Mouse (Mus musculus): ENCODE measurements at regions not wholly inside any gene's neighbourhood (a gene's known extent, or its start where the extent isn't known, plus 50 kb on each side); places are given as distances from the start of the nearest gene placed in this dataset.

DNA sequence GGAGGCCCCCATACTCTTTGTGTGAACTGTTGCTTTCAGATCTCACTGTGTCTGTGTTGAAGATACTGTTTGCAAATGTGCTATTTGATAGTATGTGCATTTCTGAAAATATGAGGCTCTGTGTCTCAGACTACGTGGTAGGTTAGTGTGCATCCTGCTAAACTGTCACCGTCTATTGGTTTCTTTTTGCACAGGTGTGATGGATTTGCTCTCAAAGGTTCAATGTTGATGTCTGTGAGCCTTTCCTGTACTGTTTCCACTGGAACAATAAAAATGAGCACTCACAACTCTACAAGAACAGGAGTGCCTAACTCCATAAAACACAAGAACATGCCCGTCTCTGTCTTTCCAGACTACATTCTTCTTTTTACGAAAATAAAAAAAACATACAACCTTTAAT, 518.2 kb upstream of the Ptger4 start:
- TF ChIP-seq GABPA (IDR thresholded peaks at IDR 0.05; ENCODE audit: low read depth, low read length) (no peak), CHD1 (IDR thresholded peaks at IDR 0.05; ENCODE audit: low read depth, low read length) (no peak), SMC3 (IDR thresholded peaks at IDR 0.05; ENCODE audit: low read depth, low read length) (no peak), MYC (IDR thresholded peaks at IDR 0.05; ENCODE audit: low read depth, low read length) (no peak), MEF2A (IDR thresholded peaks at IDR 0.05; ENCODE audit: extremely low read depth, insufficient replicate concordance, low read depth, low read length, poor library complexity, severe bottlenecking) (no peak), JUND (IDR thresholded peaks at IDR 0.05; ENCODE audit: low read depth, low read length) (no peak), NRF1 (IDR thresholded peaks at IDR 0.05; ENCODE audit: insufficient read depth, low read depth, low read length, poor library complexity, severe bottlenecking) (no peak)
- Histone ChIP-seq H3K4me1 (ENCODE audit: control insufficient read depth in 1 of 2, insufficient read depth in 2 of 2, low read length in 2 of 2) (no peaks in the 10 kb centered on the region), H3K36me3 (ENCODE audit: control insufficient read depth in 1 of 2, insufficient read depth in 2 of 2, low read length in 2 of 2) (no peaks in the 10 kb centered on the region), H3K9ac (ENCODE audit: control insufficient read depth, low read depth, low read length, poor library complexity, severe bottlenecking) (no peak overlapping the region), H3K27me3 (ENCODE audit: control insufficient read depth in 1 of 2, insufficient read depth in 2 of 2, low read length in 2 of 2) (no peaks in the 10 kb centered on the region), H3K79me2 (ENCODE audit: control insufficient read depth, insufficient read depth, low read length, poor library complexity) (no peaks in the 10 kb centered on the region), H3K27ac (ENCODE audit: control insufficient read depth, low read depth, low read length) (no peak overlapping the region), H3K4me3 (ENCODE audit: control insufficient read depth in 1 of 2, insufficient read depth in 1 of 2, low read depth in 2 of 2, low read length in 2 of 2) (no peak overlapping the region), H3K9me3 (replicated peaks; ENCODE audit: insufficient read depth, low read length) (no peaks in the 10 kb centered on the region)
- DNase-seq (ENCODE audit: low read depth, low spot score): no peak

DNA sequence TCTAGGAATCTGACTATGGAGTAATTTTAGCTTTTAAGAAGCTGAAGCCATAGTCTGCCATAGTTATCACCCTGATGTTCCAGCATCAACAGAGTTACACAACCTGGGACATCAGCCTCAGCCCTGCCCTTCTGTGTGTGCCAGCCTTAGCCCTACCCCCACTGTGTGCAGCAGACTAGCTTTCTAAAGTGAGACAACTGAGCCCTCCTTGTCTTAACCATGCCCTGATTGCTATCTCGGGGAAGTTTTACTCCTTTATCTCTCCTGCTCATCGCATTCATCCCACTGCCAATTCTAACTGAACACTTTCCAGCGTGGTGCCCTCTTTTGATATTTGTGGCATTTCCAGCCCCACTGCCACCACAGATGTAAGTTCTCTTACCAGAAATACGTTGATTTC, 522.5 kb upstream of the Dab2 start:
- no peak for DNase-seq (ENCODE audit: low read depth, low spot score)

DNA sequence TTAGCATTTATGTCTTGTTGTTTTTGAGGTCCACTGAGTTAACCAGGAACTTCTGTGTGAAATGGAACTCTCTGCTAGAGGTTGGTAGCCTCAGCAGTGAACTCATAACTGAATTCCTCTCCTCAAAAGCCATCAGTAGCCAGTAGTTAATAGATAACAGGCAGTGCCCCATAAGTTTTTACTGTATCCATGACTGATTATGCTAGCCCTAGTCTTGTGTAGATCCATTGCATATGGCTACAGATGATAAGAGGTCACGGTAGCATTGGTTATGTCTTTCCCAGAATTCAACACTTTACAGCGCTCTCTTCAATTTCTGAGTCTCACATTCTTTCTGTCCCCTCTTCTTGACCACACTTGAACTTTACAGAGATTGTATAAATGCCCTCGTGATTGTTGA, 499.7 kb upstream of the Dab2 start:
- no peak for DNase-seq (ENCODE audit: low read depth, low spot score)
- Histone ChIP-seq H3K36me3 (ENCODE audit: control insufficient read depth in 1 of 2, insufficient read depth in 2 of 2, low read length in 2 of 2) (no peaks in the 10 kb centered on the region), H3K79me2 (ENCODE audit: control insufficient read depth, insufficient read depth, low read length, poor library complexity) (no peaks in the 10 kb centered on the region), H3K27ac (ENCODE audit: control insufficient read depth, low read depth, low read length) (no peak overlapping the region), H3K27me3 (ENCODE audit: control insufficient read depth in 1 of 2, insufficient read depth in 2 of 2, low read length in 2 of 2) (no peaks in the 10 kb centered on the region), H3K4me1 (ENCODE audit: control insufficient read depth in 1 of 2, insufficient read depth in 2 of 2, low read length in 2 of 2) (no peaks in the 10 kb centered on the region), H3K9me3 (replicated peaks; ENCODE audit: insufficient read depth, low read length) (no peaks in the 10 kb centered on the region), H3K4me3 (ENCODE audit: control insufficient read depth in 1 of 2, insufficient read depth in 1 of 2, low read depth in 2 of 2, low read length in 2 of 2) (no peak overlapping the region), H3K9ac (ENCODE audit: control insufficient read depth, low read depth, low read length, poor library complexity, severe bottlenecking) (no peak overlapping the region)
- TF ChIP-seq ELF1 (IDR thresholded peaks at IDR 0.05; ENCODE audit: low read depth, low read length) (no peak), GATA1 (IDR thresholded peaks at IDR 0.05; ENCODE audit: low read depth, low read length) (no peak), TAL1 (IDR thresholded peaks at IDR 0.05; ENCODE audit: low read length) (no peak), ZKSCAN1 (IDR thresholded peaks at IDR 0.05; ENCODE audit: low read depth, low read length) (no peak), MEF2A (IDR thresholded peaks at IDR 0.05; ENCODE audit: extremely low read depth, insufficient replicate concordance, low read depth, low read length, poor library complexity, severe bottlenecking) (no peak), TBP (IDR thresholded peaks at IDR 0.05; ENCODE audit: low read depth, low read length) (no peak)

More for the DNA sequence above, 522.5 kb upstream of the Dab2 start:
- no peak overlapping the region for H3K27ac ChIP-seq (ENCODE audit: control insufficient read depth, low read depth, low read length)
- no peaks in the 10 kb centered on the region for H3K36me3 ChIP-seq (ENCODE audit: control insufficient read depth in 1 of 2, insufficient read depth in 2 of 2, low read length in 2 of 2)
- no peaks in the 10 kb centered on the region for H3K79me2 ChIP-seq (ENCODE audit: control insufficient read depth, insufficient read depth, low read length, poor library complexity)
- H3K9ac ChIP-seq (ENCODE audit: control insufficient read depth, low read depth, low read length, poor library complexity, severe bottlenecking): no peak overlapping the region
- TF ChIP-seq E2F4 (IDR thresholded peaks at IDR 0.05; ENCODE audit: borderline replicate concordance, low read depth, low read length) (no peak), CTCF (IDR thresholded peaks at IDR 0.05 in 2 of 3, conservative IDR thresholded peaks at IDR 0.05 in 1 of 3; ENCODE audit: control insufficient read depth in 1 of 3, insufficient read depth in 1 of 3, low read depth in 2 of 3, low read length in 3 of 3, poor library complexity in 1 of 3, severe bottlenecking in 1 of 3) (no peak), UBTF (IDR thresholded peaks at IDR 0.05; ENCODE audit: borderline replicate concordance, insufficient read depth, low read depth, low read length) (no peak)
- no peaks in the 10 kb centered on the region for H3K27me3 ChIP-seq (ENCODE audit: control insufficient read depth in 1 of 2, insufficient read depth in 2 of 2, low read length in 2 of 2)
- H3K4me1 ChIP-seq (ENCODE audit: control insufficient read depth in 1 of 2, insufficient read depth in 2 of 2, low read length in 2 of 2): no peaks in the 10 kb centered on the region
- H3K9me3 ChIP-seq (replicated peaks; ENCODE audit: insufficient read depth, low read length): no peaks in the 10 kb centered on the region
- H3K4me3 ChIP-seq (ENCODE audit: control insufficient read depth in 1 of 2, insufficient read depth in 1 of 2, low read depth in 2 of 2, low read length in 2 of 2): no peak overlapping the region

Measured in MEL (cell line).